Mouse (Mus musculus) liver, embryonic 16.5 days (tissue): ENCODE measurements around the gene Cmip. TPM values are rescaled to one million over a fixed set of nuclear protein-coding genes. Genes with fewer than 3 reads are reported as not detected.

Experiments used
- ATAC-seq: fragments of 200-750 bp; cut with Nextera tagmentation; 2 replicates; pipeline ENCODE4 v1.8.0; 2017; ENCODE audit warnings: low read depth, mild to moderate bottlenecking, moderate number of reproducible peaks, moderate library complexity
- H3K27ac ChIP-seq: fragments of 300-500 bp; sonication (generic); 2 replicates; pipeline ENCODE4 v1.5.1; 2014; ENCODE audit warnings: mild to moderate bottlenecking, low read length
- H3K27me3 ChIP-seq: fragments of 300-500 bp; sonication (generic); 2 replicates; pipeline ENCODE4 v1.6.1; 2014; ENCODE audit warnings: low read depth, low read length, mixed read lengths; ENCODE audit not compliant: control insufficient read depth, insufficient read depth
- H3K36me3 ChIP-seq: fragments of 300-500 bp; sonication (generic); 2 replicates; pipeline ENCODE4 v1.6.1; 2014; ENCODE audit warnings: mild to moderate bottlenecking; ENCODE audit not compliant: control insufficient read depth, insufficient read depth
- H3K4me1 ChIP-seq: fragments of 300-500 bp; sonication (generic); 2 replicates; pipeline ENCODE4 v1.6.1; 2014; ENCODE audit warnings: low read depth, low read length, mixed read lengths; ENCODE audit not compliant: control insufficient read depth
- H3K4me2 ChIP-seq: fragments of 300-500 bp; sonication (generic); 2 replicates; pipeline ENCODE4 v1.6.1; 2014; ENCODE audit warnings: low read depth, low read length, mixed read lengths
- H3K4me3 ChIP-seq: fragments of 300-500 bp; sonication (generic); 2 replicates; pipeline ENCODE4 v1.5.1; 2014; ENCODE audit warnings: low read depth, mild to moderate bottlenecking, low read length
- H3K9ac ChIP-seq: fragments of 300-500 bp; sonication (generic); 2 replicates; pipeline ENCODE4 v1.6.1; 2014; ENCODE audit warnings: low read depth, low read length
- H3K9me3 ChIP-seq: fragments of 300-500 bp; sonication (generic); replicated peaks from 2 replicates; pipeline ENCODE4 v1.6.1; 2016; ENCODE audit warnings: low read length; ENCODE audit not compliant: control insufficient read depth
- WGBS: fragments of 180-500 bp; shearing (Covaris S2); extraction: QIAGEN DNeasy Blood & Tissue Kit; methylation state at CpG from one replicate; pipeline ENCODE4 v1.1.7; 2014; ENCODE audit not compliant: insufficient replicate concordance; 5-methylcytosine and 5-hydroxymethylcytosine counted together
- microRNA-seq: library from miRNA; unstranded; fragments of <30 nt; microRNA quantifications from one replicate; pipeline ENCODE4, GENCODE M21; 2016
- polyA plus RNA-seq: library from polyadenylated mRNA; unstranded; fragments of >200 nt; fragmentation: Nextera tagmentation; extraction: Ambion mirVana; gene quantifications from 2 replicates; pipeline ENCODE4 v1.2.1, GENCODE M21; 2015

Cmip gene
- polyA plus RNA-seq, 1 experiment from 2014 or later, result 9.1 TPM

GRCm38 (mm10) chr8:117498915-117499540 lies 242.2 kb downstream of the Cmip start:
- Histone ChIP-seq H3K36me3 (no peaks in the 10 kb centered on the region), H3K4me1 (no peaks in the 10 kb centered on the region; the same call in 1 of the 2 replicates), H3K9me3 (no peaks in the 10 kb centered on the region), H3K9ac (peak overlapping the region; percentile 53), H3K27me3 (peaks cover 19% of the 10 kb centered on the region), H3K4me3 (peak overlapping the region; percentile 62), H3K4me2 (peak overlapping the region; percentile 71), H3K27ac (no peak overlapping the region)
- ATAC-seq, result peak; percentile 15; the same call in 1 of the 2 replicates
- 11% methylated on average over 20 of the region's 20 CpGs for WGBS

- Histone ChIP-seq H3K36me3 (no peaks in the 10 kb centered on the region), H3K27ac (no peak overlapping the region), H3K4me3 (no peak overlapping the region), H3K27me3 (peaks cover 19% of the 10 kb centered on the region), H3K9ac (no peak overlapping the region), H3K4me1 (no peaks in the 10 kb centered on the region; the same call in 1 of the 2 replicates), H3K4me2 (no peak overlapping the region), H3K9me3 (no peaks in the 10 kb centered on the region)
- WGBS, result 50% methylated on average over 5 of the region's 5 CpGs
- no peak for ATAC-seq
These were observed 243.5 kb downstream of the Cmip start for GRCm38 (mm10) chr8:117500232-117500823.

GRCm38 (mm10) chr8:117501323-117501722 lies 244.5 kb downstream of the Cmip start:
- ATAC-seq, result no peak
- no peak overlapping the region for H3K9ac ChIP-seq
- H3K36me3 ChIP-seq, result no peaks in the 10 kb centered on the region
- WGBS, result 71% methylated on average over 6 of the region's 6 CpGs
- H3K4me2 ChIP-seq, result no peak overlapping the region
- H3K9me3 ChIP-seq, result no peaks in the 10 kb centered on the region
- peaks cover 19% of the 10 kb centered on the region for H3K27me3 ChIP-seq
- no peaks in the 10 kb centered on the region; the same call in 1 of the 2 replicates for H3K4me1 ChIP-seq
- no peak overlapping the region for H3K4me3 ChIP-seq
- H3K27ac ChIP-seq, result no peak overlapping the region

DNA sequence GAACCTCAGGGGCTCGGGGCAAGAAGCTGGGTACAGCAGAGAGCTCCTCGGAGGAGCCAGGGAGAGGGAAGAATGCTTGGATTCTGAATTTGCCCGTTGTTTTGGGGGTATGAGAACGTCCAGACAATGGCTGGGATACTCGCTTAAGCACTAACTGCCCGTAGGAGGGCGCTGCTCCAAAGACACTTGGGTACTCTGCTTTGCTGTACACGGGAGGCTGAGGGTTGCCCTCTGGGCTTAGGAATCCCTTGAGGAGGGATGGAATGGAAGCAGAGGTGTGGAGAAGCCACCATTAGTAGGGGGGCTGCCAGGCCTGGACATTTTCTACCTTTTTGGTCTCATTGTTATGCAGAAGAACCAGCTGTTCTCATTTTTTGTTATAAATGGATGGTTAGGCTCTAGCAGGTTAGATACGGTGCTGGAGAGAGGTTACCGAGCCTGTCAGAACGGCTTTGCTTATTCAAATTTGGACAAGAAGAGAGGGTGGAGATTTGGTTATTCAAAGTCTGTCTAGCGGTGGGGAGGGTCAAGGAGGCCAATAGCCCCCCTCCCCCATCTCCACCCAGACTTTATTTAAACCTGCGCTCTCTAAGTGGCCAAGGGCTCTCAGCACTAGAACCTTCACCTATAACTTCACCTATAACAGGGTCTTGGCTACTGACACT lies 246.7 kb downstream of the Cmip start:
- H3K27me3 ChIP-seq, result peaks cover 9% of the 10 kb centered on the region
- H3K27ac ChIP-seq, result no peak overlapping the region
- 61% methylated on average over 13 of the region's 13 CpGs for WGBS
- no peaks in the 10 kb centered on the region for H3K36me3 ChIP-seq
- H3K9ac ChIP-seq, result no peak overlapping the region
- no peaks in the 10 kb centered on the region for H3K9me3 ChIP-seq
- ATAC-seq, result no peak
- H3K4me3 ChIP-seq, result no peak overlapping the region
- no peaks in the 10 kb centered on the region; the same call in 1 of the 2 replicates for H3K4me1 ChIP-seq
- H3K4me2 ChIP-seq, result no peak overlapping the region

DNA sequence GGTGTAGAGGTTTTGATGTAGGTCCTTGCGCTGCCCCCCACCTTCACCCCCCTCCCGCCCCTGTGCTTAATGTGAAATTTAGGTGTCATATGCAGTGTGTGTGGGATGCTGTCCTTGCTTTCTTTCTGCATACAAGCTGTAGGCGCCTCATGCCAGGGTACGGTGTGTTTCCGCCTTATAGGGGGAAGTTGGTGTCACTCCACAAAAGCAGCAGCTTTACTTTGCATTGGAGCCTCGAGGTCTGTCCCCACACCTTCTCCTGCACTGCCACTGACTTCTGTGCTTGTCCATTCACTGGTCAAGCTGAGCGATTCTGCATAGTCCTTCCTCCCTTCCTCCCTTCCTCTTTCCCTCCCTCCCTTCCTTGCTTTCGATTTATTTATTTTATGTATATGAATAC lies 250.8 kb downstream of the Cmip start:
- no peak overlapping the region for H3K4me2 ChIP-seq
- no peaks in the 10 kb centered on the region for H3K9me3 ChIP-seq
- no peaks in the 10 kb centered on the region for H3K4me1 ChIP-seq
- no peaks in the 10 kb centered on the region for H3K36me3 ChIP-seq
- ATAC-seq, result no peak
- no peaks in the 10 kb centered on the region for H3K27me3 ChIP-seq
- no peak overlapping the region for H3K9ac ChIP-seq
- no peak overlapping the region for H3K4me3 ChIP-seq
- WGBS, result 52% methylated on average over 8 of the region's 8 CpGs
- no peak overlapping the region for H3K27ac ChIP-seq

Small RNA genes within 50 kb of the gene (microRNA-seq; reads per million reads assigned to microRNA genes)
- gene Mir7077, result not detected
- gene Mir7078, result not detected

Other genes starting within 250 kb of the Cmip start
- gene Pkd1l2, start 174.6 kb upstream of the Cmip start, polyA plus RNA-seq, result not detected in 2 replicates
- gene Bco1, start 161.2 kb upstream of the Cmip start, polyA plus RNA-seq, result 5.6 and 5.8 TPM in 2 replicates
- 0.58 and 0.63 TPM in 2 replicates for gene Gan, start 98.9 kb upstream of the Cmip start, polyA plus RNA-seq
- 8.1 and 8.4 TPM in 2 replicates for gene Plcg2, start 241.2 kb downstream of the Cmip start, polyA plus RNA-seq